Mouse (Mus musculus): Measurements from ENCODE around the gene Atp1b2. TPM values are rescaled to one million over a fixed set of nuclear protein-coding genes. Genes with fewer than 3 reads are reported as not detected.

Atp1b2 gene
- 7.6 and 11.4 TPM in 2 replicates for polyA plus RNA-seq (2014; fragmentation: Nextera tagmentation; extraction: Ambion mirVana)

DNA sequence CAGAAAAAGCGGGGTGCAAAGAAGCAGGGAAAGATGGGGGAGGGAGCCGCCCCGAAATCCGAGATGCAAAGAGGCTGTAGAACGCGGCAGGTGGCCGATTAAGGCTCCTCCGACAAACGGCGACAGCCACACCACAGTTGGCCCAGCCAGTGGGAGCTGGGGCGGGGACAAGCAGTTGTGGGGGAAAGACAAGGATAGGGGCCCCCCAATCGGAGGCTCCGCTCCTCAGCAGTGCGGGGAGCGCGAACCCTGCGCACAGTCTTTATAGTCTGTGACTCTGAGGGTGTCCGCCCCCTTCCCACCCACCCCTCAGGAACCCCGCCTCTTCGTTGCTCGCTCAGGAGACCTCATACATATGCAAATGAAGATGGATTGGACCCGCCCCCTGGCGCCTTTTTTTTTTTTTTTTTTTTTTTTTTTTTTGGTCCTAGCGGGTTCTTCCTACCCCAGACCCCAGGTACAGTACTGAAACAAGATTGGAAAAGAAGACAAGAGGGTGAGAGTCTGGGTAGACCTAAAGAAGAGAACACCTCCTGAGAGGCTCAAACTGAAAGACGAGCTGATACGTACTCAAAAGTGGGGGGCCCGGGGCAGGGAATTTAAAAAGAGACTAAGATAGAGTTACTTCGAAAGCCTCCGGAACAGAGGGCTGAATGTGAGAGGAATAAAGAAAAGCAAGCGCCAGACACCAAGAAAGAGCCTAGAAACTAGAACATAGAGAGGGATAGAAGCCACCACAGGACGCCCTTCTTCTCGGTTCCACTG, at the start of gene Atp1b2:
Atp1b2 (minus strand) TSS at position 217 of the 765 bp plus-strand sequence.
- 3% methylated on average over 32 of the region's 32 CpGs for WGBS
- no peaks in the 10 kb centered on the region for H3K9me3 ChIP-seq (ENCODE audit: control insufficient read depth, low read length)
- peaks cover 7% of the 10 kb centered on the region; the same call in 1 of the 2 replicates for H3K27me3 ChIP-seq (ENCODE audit: control insufficient read depth, insufficient read depth, low read length)
- H3K9ac ChIP-seq (ENCODE audit: low read depth, low read length), result peak within 1 kb of the TSS; percentile 63
- peak within 1 kb of the TSS; percentile 99 for H3K4me2 ChIP-seq (replicated peaks; ENCODE audit: low read depth, low read length)
- peaks cover 20% of the 10 kb centered on the region for H3K4me1 ChIP-seq (ENCODE audit: control insufficient read depth, insufficient read depth, low read length)
- H3K4me3 ChIP-seq (ENCODE audit: low read length), result peak within 1 kb of the TSS; percentile 62
- ATAC-seq (ENCODE audit: low FRiP score, low TSS enrichment), result peak; percentile 91
- H3K27ac ChIP-seq (ENCODE audit: low read depth, low read length), result 0 out of 2 replicates have a peak within 1 kb of the TSS, but pooled peaks have one; percentile 4
- H3K36me3 ChIP-seq (ENCODE audit: control insufficient read depth, insufficient read depth, low read length), result no peaks in the 10 kb centered on the region

DNA sequence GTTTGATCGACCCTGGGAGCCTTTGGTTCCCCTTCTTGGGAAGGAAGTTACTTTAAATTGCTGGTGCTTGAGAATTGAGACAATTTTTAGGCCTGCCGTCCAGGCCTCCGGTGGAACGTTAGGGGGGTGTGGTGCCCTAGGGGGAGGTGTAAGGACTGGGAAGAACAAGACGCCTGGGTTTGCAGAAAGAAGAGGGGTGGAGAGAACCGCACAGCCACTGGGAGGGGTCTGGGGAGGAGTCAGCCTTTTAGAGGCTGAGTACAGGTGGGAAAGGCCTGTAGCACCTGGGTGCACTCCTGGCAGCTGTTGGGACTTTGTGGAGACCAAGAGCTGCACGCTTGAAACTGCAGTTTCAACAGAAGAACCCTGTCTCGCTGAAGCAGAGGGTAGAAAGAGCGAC, 49.0 kb upstream of the Atp1b2 start:
- Histone ChIP-seq H3K27ac (ENCODE audit: low read depth, low read length) (peak overlapping the region; percentile 6; the same call in 1 of the 2 replicates), H3K9me3 (ENCODE audit: control insufficient read depth, low read length) (no peaks in the 10 kb centered on the region), H3K4me3 (ENCODE audit: low read length) (no peak overlapping the region), H3K4me2 (replicated peaks; ENCODE audit: low read depth, low read length) (no peak overlapping the region), H3K9ac (ENCODE audit: low read depth, low read length) (no peak overlapping the region), H3K27me3 (ENCODE audit: control insufficient read depth, insufficient read depth, low read length) (no peaks in the 10 kb centered on the region), H3K36me3 (ENCODE audit: control insufficient read depth, insufficient read depth, low read length) (peaks cover 76% of the 10 kb centered on the region), H3K4me1 (ENCODE audit: control insufficient read depth, insufficient read depth, low read length) (peaks cover 5% of the 10 kb centered on the region; the same call in 1 of the 2 replicates)
- 35% methylated on average over 9 of the region's 9 CpGs for WGBS
- ATAC-seq (ENCODE audit: low FRiP score, low TSS enrichment), result no peak

DNA sequence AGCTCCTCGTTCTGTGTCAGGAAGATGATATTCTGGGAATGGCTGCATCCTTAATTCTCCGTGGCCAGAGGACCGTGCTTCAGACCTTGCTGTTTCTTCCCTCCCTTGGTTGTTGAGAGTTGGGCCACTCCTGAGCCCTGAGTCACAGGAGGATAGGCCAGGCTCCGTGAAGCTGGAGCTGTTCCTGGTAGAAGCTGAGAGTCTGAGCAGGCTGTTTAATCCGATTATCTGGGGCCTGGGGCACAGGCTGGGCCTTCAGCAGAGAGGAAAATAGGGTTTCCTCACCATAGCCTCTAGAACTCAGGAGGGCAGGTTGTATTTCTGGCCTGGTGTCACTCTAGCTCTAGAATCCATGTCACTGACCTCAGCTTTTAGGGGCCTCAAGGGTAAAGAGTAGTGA, 47.7 kb upstream of the Atp1b2 start:
- H3K4me3 ChIP-seq (ENCODE audit: low read length), result no peak overlapping the region
- 71% methylated on average over 5 of the region's 5 CpGs for WGBS
- no peak overlapping the region for H3K4me2 ChIP-seq (replicated peaks; ENCODE audit: low read depth, low read length)
- H3K27me3 ChIP-seq (ENCODE audit: control insufficient read depth, insufficient read depth, low read length), result no peaks in the 10 kb centered on the region
- H3K9me3 ChIP-seq (ENCODE audit: control insufficient read depth, low read length), result no peaks in the 10 kb centered on the region
- peak overlapping the region; percentile 51 for H3K27ac ChIP-seq (ENCODE audit: low read depth, low read length)
- ATAC-seq (ENCODE audit: low FRiP score, low TSS enrichment), result no peak
- peaks cover 5% of the 10 kb centered on the region; the same call in 1 of the 2 replicates for H3K4me1 ChIP-seq (ENCODE audit: control insufficient read depth, insufficient read depth, low read length)
- no peak overlapping the region for H3K9ac ChIP-seq (ENCODE audit: low read depth, low read length)
- H3K36me3 ChIP-seq (ENCODE audit: control insufficient read depth, insufficient read depth, low read length), result peaks cover 80% of the 10 kb centered on the region

DNA sequence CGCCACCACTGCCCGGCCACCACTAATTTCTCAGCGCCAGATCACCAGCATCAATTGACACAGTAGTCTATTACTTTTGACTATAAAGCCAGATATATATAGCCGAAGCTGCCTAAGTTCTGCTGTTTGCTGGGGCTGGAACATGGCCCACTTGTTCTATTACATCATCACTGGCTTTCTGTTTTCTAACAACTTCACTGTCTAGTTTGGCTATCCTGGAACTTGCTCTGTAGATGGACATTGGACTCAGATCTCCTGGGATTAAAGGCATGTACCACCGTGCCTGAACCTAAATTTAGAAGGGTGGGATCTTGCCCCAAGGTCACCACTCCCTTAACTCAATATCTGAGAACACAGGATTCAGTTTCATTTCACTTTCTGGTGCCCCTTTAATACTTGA, 40.1 kb upstream of the Atp1b2 start:
- peaks cover 90% of the 10 kb centered on the region for H3K36me3 ChIP-seq (ENCODE audit: control insufficient read depth, insufficient read depth, low read length)
- H3K4me3 ChIP-seq (ENCODE audit: low read length), result no peak overlapping the region
- H3K27ac ChIP-seq (ENCODE audit: low read depth, low read length), result no peak overlapping the region
- no peak overlapping the region for H3K4me2 ChIP-seq (replicated peaks; ENCODE audit: low read depth, low read length)
- no peaks in the 10 kb centered on the region for H3K27me3 ChIP-seq (ENCODE audit: control insufficient read depth, insufficient read depth, low read length)
- 92% methylated on average over 5 of the region's 5 CpGs for WGBS
- no peak overlapping the region for H3K9ac ChIP-seq (ENCODE audit: low read depth, low read length)
- no peaks in the 10 kb centered on the region for H3K9me3 ChIP-seq (ENCODE audit: control insufficient read depth, low read length)
- ATAC-seq (ENCODE audit: low FRiP score, low TSS enrichment), result no peak
- no peaks in the 10 kb centered on the region for H3K4me1 ChIP-seq (ENCODE audit: control insufficient read depth, insufficient read depth, low read length)

DNA sequence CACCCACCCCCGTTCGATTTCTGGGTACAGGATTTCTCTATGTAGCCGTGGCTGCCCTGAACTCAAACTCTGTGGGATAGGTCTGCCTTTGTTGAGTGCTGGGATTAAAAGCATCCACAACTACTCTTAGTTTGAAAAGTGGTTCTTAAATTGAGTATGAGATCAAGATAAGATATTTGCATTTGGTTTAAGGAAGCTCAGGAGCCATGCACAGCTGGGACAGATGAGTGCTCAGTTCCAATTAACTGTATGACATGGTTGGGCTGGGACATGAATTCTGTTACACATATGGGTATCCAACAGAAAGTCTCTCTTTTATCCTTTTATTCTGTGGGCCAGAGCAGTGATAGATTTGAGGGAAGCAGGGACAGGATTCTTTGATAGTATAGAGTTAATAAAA, 29.7 kb upstream of the Atp1b2 start:
- Histone ChIP-seq H3K27ac (ENCODE audit: low read depth, low read length) (no peak overlapping the region), H3K9me3 (ENCODE audit: control insufficient read depth, low read length) (no peaks in the 10 kb centered on the region), H3K4me3 (ENCODE audit: low read length) (no peak overlapping the region), H3K4me1 (ENCODE audit: control insufficient read depth, insufficient read depth, low read length) (peaks cover 21% of the 10 kb centered on the region), H3K36me3 (ENCODE audit: control insufficient read depth, insufficient read depth, low read length) (peaks cover 33% of the 10 kb centered on the region), H3K27me3 (ENCODE audit: control insufficient read depth, insufficient read depth, low read length) (no peaks in the 10 kb centered on the region), H3K4me2 (replicated peaks; ENCODE audit: low read depth, low read length) (peak overlapping the region; percentile 4; the same call in 1 of the 2 replicates), H3K9ac (ENCODE audit: low read depth, low read length) (0 out of 2 replicates have a peak overlapping the region, but pooled peaks have one; percentile 42)
- 78% methylated on average over 3 of the region's 3 CpGs for WGBS
- ATAC-seq (ENCODE audit: low FRiP score, low TSS enrichment), result no peak

DNA sequence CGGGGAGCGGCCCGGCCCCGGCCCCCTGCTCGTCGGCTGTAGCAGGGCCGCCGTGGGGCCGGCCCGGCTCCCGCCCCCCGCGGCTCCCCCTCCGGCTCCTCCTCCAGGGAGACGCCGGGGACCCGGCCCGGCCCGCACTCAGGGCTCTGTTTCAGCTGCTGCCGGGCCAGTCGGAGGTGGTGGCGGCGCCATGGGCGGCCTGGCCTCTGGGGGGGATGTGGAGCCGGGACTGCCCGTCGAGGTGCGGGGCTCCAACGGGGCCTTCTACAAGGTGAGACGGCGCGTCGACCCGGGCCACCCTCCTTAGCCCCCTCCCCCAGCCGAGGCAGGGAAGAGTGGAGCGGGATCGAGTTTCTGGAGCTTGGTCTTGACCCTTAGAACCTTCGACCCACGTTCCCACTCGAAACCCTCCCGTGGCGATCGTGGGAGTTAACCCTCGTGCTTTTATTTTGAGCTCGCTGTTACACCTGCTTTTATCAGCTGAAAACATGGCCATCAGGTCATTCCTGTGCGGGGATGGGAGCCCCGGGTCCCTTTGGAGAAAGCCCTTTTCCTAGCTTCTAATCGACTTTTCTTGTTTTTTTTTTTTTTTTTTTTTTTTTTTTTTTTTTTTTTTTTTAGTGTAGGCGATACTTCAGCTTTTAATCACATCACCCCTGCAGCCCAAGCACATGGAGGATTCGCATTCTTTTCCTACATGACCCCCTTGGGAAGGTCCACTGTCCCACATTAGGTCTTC, 27.6 kb upstream of the Atp1b2 start:
- H3K9me3 ChIP-seq (ENCODE audit: control insufficient read depth, low read length), result no peaks in the 10 kb centered on the region
- ATAC-seq (ENCODE audit: low FRiP score, low TSS enrichment), result peak; percentile 68
- no peaks in the 10 kb centered on the region for H3K27me3 ChIP-seq (ENCODE audit: control insufficient read depth, insufficient read depth, low read length)
- under 1% methylated on average over 35 of the region's 50 CpGs for whole genome bisulfite sequencing
- peaks cover 16% of the 10 kb centered on the region; the same call in 1 of the 2 replicates for H3K36me3 ChIP-seq (ENCODE audit: control insufficient read depth, insufficient read depth, low read length)
- peaks cover 21% of the 10 kb centered on the region for H3K4me1 ChIP-seq (ENCODE audit: control insufficient read depth, insufficient read depth, low read length)
- peak overlapping the region; percentile 64 for H3K4me2 ChIP-seq (replicated peaks; ENCODE audit: low read depth, low read length)
- peak overlapping the region; percentile 96 for H3K4me3 ChIP-seq (ENCODE audit: low read length)
- peak overlapping the region; percentile 97 for H3K9ac ChIP-seq (ENCODE audit: low read depth, low read length)
- H3K27ac ChIP-seq (ENCODE audit: low read depth, low read length), result peak overlapping the region; percentile 97

DNA sequence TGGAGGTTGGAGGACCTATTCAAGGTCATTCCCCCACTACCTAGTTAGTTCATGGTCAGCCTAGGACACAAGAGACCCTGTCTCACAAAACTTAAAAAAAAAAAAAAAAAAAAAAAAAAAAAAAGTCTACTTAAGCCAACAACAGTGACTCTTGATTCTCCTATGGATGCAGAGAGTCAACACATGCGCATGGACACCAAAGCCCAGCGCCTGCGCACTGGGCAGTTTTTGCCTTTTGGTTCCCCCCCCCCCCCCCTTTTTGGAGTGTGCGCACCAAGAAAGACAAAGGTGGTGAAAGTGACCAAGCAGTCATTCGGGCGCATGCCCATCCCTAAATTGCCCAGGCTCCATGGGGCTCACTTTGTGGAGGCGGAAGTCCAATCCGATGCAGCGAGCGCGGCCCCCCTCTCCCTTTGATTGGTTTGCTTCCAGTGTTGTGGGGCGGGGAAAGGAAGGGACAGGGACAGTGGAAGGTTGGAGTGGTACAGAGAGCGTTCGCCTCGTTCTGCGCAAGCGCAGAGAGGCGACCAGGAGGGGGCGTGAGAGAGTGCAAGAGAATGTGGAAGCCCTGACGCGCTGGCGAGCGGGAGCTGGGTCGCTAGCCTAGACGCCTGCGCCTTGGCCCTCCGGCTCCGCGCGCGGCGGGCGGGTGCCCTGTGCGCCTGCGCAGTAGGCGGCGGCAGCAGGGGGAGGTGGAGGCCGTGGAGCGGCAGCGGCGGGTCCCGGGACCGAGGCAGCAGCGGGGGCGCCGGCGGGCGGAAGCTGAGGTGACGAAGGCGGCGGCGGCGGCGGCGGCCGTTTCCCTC, 26.7 kb upstream of the Atp1b2 start, which contains the start of gene Fxr2:
Fxr2 (plus strand) TSS at position 707 of the 806 bp plus-strand sequence.
- Histone ChIP-seq H3K27me3 (ENCODE audit: control insufficient read depth, insufficient read depth, low read length) (no peaks in the 10 kb centered on the region), H3K9me3 (ENCODE audit: control insufficient read depth, low read length) (no peaks in the 10 kb centered on the region), H3K4me3 (ENCODE audit: low read length) (peak within 1 kb of the TSS; percentile 96), H3K36me3 (ENCODE audit: control insufficient read depth, insufficient read depth, low read length) (peaks cover 9% of the 10 kb centered on the region; the same call in 1 of the 2 replicates), H3K9ac (ENCODE audit: low read depth, low read length) (peak within 1 kb of the TSS; percentile 97), H3K27ac (ENCODE audit: low read depth, low read length) (peak within 1 kb of the TSS; percentile 97), H3K4me1 (ENCODE audit: control insufficient read depth, insufficient read depth, low read length) (peaks cover 21% of the 10 kb centered on the region), H3K4me2 (replicated peaks; ENCODE audit: low read depth, low read length) (peak within 1 kb of the TSS; percentile 64)
- peak; percentile 98 for ATAC-seq (ENCODE audit: low FRiP score, low TSS enrichment)
- under 1% methylated on average over 38 of the region's 56 CpGs for WGBS

DNA sequence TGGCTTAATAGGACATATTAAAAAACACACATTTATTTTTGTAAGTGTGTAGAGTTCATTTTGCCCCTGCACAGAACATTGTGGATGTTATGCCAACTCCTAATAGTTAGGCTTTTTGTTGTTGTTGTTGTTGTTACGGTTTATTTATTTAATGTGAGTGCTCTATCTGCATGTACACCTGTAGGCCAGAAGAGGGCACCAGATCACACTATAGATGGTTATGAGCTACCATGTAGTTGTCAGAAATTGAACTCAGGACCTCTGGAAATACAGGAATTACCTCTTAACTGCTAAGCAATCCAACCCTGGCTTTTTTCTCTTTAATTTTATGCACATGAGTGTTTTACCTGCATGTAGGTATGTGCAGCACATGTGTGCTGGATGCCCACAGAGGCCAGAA, 24.1 kb upstream of the Atp1b2 start:
- ATAC-seq (ENCODE audit: low FRiP score, low TSS enrichment), result no peak
- WGBS, result 74% methylated on average over 1 of the region's 1 CpGs

More for the DNA sequence above, 24.1 kb upstream of the Atp1b2 start:
- H3K4me2 ChIP-seq (replicated peaks; ENCODE audit: low read depth, low read length), result no peak overlapping the region
- no peaks in the 10 kb centered on the region for H3K9me3 ChIP-seq (ENCODE audit: control insufficient read depth, low read length)
- H3K4me3 ChIP-seq (ENCODE audit: low read length), result no peak overlapping the region
- H3K4me1 ChIP-seq (ENCODE audit: control insufficient read depth, insufficient read depth, low read length), result peaks cover 11% of the 10 kb centered on the region
- H3K27me3 ChIP-seq (ENCODE audit: control insufficient read depth, insufficient read depth, low read length), result no peaks in the 10 kb centered on the region
- H3K36me3 ChIP-seq (ENCODE audit: control insufficient read depth, insufficient read depth, low read length), result peaks cover 2% of the 10 kb centered on the region; the same call in 1 of the 2 replicates
- no peak overlapping the region for H3K27ac ChIP-seq (ENCODE audit: low read depth, low read length)
- no peak overlapping the region for H3K9ac ChIP-seq (ENCODE audit: low read depth, low read length)

Data from kidney, embryonic 14.5 days (tissue).